Mouse (Mus musculus): ENCODE data around the gene Abo.
A peak's percentile ranks its signal among the peaks of the same experiment; 100 is the strongest.

Gene Abo

DNA sequence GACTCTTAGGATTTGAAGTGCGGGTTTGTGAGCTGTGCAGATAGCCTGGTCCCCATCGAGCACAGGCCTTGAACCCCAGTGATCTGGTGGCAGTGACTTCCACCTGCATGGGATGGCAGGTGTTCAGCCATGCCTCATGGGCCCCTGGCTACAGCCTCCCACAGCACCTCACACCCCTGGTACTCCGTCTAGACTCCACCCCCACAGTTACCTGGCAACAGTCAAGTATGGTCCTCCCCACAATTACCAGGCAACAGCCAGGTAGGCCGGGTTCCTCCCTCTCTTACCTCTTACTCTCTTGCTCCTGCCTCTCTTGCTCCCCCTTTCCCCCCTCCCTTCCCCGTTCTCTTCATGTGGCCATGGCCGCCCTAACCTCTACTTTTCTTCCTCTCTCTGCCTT lies 5.9 kb upstream of the Abo start:
- no peak for DNase-seq (ENCODE audit: extremely low spot score, low read depth, low spot score)

GRCm38 (mm10) chr2:26862856-26863255 lies 1.9 kb downstream of the Abo start:
- no peak for DNase-seq (ENCODE audit: extremely low spot score, low read depth, low spot score)

DNA sequence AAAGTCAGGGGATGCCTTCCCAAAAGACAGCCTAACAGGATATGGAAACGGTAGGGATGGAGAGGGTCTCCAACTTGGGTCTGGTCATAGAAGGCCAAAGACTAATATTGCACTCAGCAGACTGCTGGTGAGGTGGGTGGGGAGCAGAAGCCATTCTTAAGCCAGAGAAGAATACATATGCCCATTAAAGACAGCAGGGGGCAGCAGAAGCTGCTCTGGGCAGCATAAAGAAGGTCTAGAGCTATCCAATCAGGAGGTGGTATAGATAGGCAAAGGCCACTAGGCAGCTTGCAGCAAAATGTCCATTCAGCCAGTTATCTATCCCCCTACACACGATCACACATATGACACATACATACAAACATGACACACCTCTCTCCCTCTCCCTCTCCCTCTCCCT lies 17.1 kb downstream of the Abo start:
- DNase-seq (ENCODE audit: extremely low spot score, low read depth, low spot score), result peak; percentile 2

DNA sequence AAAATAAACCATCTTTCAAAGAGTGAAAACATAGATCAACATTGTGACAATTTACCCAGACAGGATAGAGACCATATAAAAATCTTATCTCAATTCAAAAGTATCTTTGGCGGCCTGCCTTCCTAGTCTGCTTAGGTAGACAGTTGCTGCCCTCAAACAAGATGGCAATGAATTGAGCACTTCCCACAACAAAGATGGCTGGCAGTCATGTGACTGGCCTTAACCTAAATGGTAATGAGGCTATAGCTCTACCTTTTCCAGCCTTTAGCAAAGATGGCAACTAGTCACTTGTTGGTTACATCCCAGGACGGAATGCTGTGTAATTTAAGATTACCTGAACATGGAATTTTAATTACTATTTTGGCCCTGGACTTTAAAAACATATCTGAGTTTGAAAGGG lies 32.3 kb downstream of the Abo start:
- no peak for DNase-seq (ENCODE audit: extremely low spot score, low read depth, low spot score)

DNA sequence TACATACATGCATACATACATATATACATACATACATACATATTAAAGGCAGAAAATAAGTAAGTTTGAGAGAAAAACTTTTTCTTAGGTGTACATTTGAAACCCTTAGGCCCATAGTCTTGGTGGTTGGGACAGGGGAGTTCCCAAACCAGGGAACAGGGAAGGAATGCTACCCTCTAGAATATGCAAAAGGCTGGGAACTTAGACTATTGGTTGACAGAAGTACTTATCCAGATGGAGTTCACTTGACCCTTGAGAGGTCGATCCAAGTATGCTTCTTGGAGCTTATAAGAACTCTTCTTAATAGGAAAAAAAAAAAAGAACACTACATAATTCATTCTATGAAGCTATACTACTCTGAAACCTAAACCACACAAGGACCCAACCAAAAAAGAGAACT lies 36.7 kb downstream of the Abo start:
- no peak for DNase-seq (ENCODE audit: extremely low spot score, low read depth, low spot score)

DNA sequence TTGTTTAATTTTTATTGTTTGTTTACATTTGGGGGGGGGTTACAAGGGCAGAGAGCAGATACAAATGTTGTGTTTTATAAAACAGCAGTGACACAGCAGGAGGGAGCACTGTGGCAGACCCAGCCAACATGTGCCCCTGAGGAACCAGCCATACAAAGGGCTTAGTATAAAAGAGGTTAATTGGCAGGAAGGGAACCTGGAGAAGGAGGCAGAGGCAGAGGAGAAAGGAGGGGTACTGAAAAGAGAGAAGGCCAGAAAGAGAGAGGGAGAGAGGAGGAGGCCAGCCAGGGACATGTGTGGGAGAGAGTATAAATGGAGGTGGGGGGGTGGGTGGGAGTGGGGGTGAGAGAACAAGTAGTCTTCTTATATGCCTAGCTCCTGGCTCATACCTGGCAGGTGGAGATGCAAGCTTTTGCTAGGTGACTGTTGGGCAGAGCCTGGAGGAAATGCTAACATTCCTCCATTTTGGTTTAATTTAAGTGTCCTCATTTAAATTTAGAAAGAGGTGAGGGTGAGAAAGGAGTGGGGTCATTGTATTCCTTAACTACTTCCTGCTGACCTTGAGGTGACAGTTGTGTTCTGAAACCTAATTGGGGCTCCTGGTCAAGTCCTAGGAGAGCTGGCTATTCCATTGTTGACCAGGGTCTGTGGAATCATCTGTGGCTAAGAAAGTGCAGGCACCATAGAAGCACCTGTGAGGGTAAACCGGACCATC lies 37.4 kb downstream of the Abo start:
- no peak for DNase-seq (ENCODE audit: extremely low spot score, low read depth, low spot score)
